Mouse (Mus musculus) heart, adult 2 months (tissue): ENCODE measurements around the gene Pygl. TPM values are rescaled to one million over a fixed set of nuclear protein-coding genes. Genes with fewer than 3 reads are reported as not detected.

Experiments used
- DNase-seq, 2 experiments: peaks; one replicate each; pipeline ENCODE4 v3.0.0; 2021
- H3K27ac ChIP-seq: fragments of 200-600 bp; 2 replicates; pipeline ENCODE4 v1.8.1; 2022
- H3K27me3 ChIP-seq: fragments of 200-500 bp; 2 replicates; pipeline ENCODE4 v1.6.1; 2012; ENCODE audit warnings: mild to moderate bottlenecking, low read length, inconsistent platforms, mixed read lengths; ENCODE audit not compliant: control insufficient read depth, insufficient read depth
- H3K36me3 ChIP-seq: fragments of 200-500 bp; 2 replicates; pipeline ENCODE4 v1.6.1; 2012; ENCODE audit warnings: low read length, inconsistent platforms; ENCODE audit not compliant: control insufficient read depth, insufficient read depth
- H3K4me1 ChIP-seq: fragments of 200-500 bp; 2 replicates; pipeline ENCODE4 v1.6.1; 2011; ENCODE audit warnings: low read length; ENCODE audit not compliant: control insufficient read depth, insufficient read depth
- H3K4me3 ChIP-seq: fragments of 200-600 bp; 2 replicates; pipeline ENCODE4 v1.8.1; 2022
- H3K79me2 ChIP-seq: fragments of 200-500 bp; replicated peaks from 2 replicates; pipeline ENCODE4 v1.6.1; 2012; ENCODE audit warnings: mild to moderate bottlenecking, inconsistent platforms, low read length, moderate library complexity, mixed read lengths; ENCODE audit not compliant: control insufficient read depth, insufficient read depth
- H3K9ac ChIP-seq: fragments of 200-500 bp; 2 replicates; pipeline ENCODE4 v1.6.1; 2012; ENCODE audit warnings: low read depth, mild to moderate bottlenecking, control low read depth, inconsistent platforms, low read length, mixed read lengths
- CTCF ChIP-seq: fragments of 200-600 bp; IDR thresholded peaks from 2 replicates; pipeline ENCODE4 v1.8.1; 2022; ENCODE audit warnings: antibody characterized with exemption, mild to moderate bottlenecking, moderate library complexity
- EP300 ChIP-seq: fragments of 200-500 bp; IDR thresholded peaks from 2 replicates; pipeline ENCODE4 v1.6.1; 2011; ENCODE audit warnings: low read depth, low read length, control low read depth; ENCODE audit not compliant: insufficient read depth
- POLR2A ChIP-seq: fragments of 200-500 bp; IDR thresholded peaks from 2 replicates; pipeline ENCODE4 v1.6.1; 2011; ENCODE audit warnings: mild to moderate bottlenecking, low read depth, low read length, control low read depth; ENCODE audit not compliant: insufficient read depth
- WGBS: fragments of 180-500 bp; shearing (Covaris S2); methylation state at CpG from one replicate; pipeline ENCODE4 v1.1.7; 2018; 5-methylcytosine and 5-hydroxymethylcytosine counted together
- intact Hi-C: fragments of 180-260 bp; cut with DNase I; formaldehyde crosslinking; loops from one replicate; pipeline ENCODE4 v1.15.1; 2025
- polyA plus RNA-seq: library from polyadenylated mRNA; depleted of rRNA; stranded (reverse); fragments of >200 nt; gene quantifications from 2 replicates; pipeline ENCODE4 v1.2.3, GENCODE M21; 2012
- total RNA-seq, 2 experiments: library from RNA; stranded (reverse); gene quantifications; 2 replicates each; pipeline ENCODE4 v1.2.3; 2021

Pygl gene
- total and polyA plus RNA-seq, 3 experiments: 4.5 to 15.3 (median 4.6) TPM

- H3K27me3 ChIP-seq: no peaks in the 10 kb centered on the region
- H3K36me3 ChIP-seq: no peaks in the 10 kb centered on the region
- no peak for TF ChIP-seq EP300
- no peak for TF ChIP-seq CTCF
- TF ChIP-seq POLR2A: no peak
- peak in 1 of 2 experiments; percentile 28 for DNase-seq
- peak overlapping the region; percentile 59 for H3K27ac ChIP-seq
- WGBS: 24% methylated on average over 8 of the region's 8 CpGs
- H3K79me2 ChIP-seq: no peaks in the 10 kb centered on the region
- intact Hi-C loops: no loop called here
- H3K9ac ChIP-seq: no peak overlapping the region
- no peak overlapping the region for H3K4me3 ChIP-seq
- H3K4me1 ChIP-seq: no peaks in the 10 kb centered on the region
Measured at GRCm38 (mm10) chr12:70266494-70266931, 35.2 kb upstream of the Pygl start.

GRCm38 (mm10) chr12:70263721-70264120 lies 32.4 kb upstream of the Pygl start:
- no peak overlapping the region for H3K27ac ChIP-seq
- 88% methylated on average over 7 of the region's 7 CpGs for WGBS
- H3K4me3 ChIP-seq: no peak overlapping the region
- H3K36me3 ChIP-seq: no peaks in the 10 kb centered on the region
- H3K27me3 ChIP-seq: no peaks in the 10 kb centered on the region
- no peaks in the 10 kb centered on the region for H3K79me2 ChIP-seq
- no peak for DNase-seq
- intact Hi-C loops: no loop called here
- no peak overlapping the region for H3K9ac ChIP-seq
- no peaks in the 10 kb centered on the region for H3K4me1 ChIP-seq
- TF ChIP-seq EP300 (no peak), CTCF (no peak), POLR2A (no peak)

DNA sequence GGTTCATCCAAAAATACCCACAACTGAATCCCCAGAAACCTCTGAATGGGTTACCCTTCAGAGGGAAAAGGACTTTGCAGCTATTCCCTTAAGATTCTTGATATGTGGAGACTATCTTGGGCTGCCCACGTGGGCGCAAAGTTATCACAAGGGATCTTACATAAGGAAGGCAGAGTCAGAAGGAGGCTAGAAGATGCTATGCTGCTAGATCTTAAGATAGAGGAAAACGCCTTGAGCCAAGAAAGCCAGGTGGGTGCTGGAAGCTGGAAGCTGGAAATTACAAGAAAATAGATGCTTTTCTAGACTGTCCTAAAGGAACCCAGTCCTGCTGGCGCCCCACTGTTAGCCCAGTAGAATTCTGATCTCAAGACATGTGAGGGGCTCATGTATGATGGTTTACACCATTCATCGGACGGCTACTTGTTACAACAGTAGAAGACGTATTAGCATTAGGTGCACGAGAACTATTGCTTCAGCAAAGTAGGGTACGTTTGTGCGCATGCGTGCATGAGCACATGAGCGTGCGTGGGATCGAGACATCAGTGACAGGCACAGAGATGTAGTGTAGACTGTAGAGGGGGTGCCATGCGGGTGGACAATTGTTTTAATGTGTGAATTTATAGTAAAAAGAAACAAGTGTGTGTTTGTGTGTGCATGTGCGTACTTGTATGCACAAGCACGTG lies 31.1 kb upstream of the Pygl start:
- Histone ChIP-seq H3K79me2 (no peaks in the 10 kb centered on the region), H3K4me1 (no peaks in the 10 kb centered on the region), H3K27me3 (no peaks in the 10 kb centered on the region), H3K27ac (no peak overlapping the region), H3K9ac (no peak overlapping the region), H3K4me3 (no peak overlapping the region), H3K36me3 (no peaks in the 10 kb centered on the region)
- intact Hi-C loops: no loop called here
- no peak for TF ChIP-seq POLR2A
- TF ChIP-seq EP300: no peak
- TF ChIP-seq CTCF: no peak
- DNase-seq: no peak
- WGBS: 91% methylated on average over 17 of the region's 17 CpGs

DNA sequence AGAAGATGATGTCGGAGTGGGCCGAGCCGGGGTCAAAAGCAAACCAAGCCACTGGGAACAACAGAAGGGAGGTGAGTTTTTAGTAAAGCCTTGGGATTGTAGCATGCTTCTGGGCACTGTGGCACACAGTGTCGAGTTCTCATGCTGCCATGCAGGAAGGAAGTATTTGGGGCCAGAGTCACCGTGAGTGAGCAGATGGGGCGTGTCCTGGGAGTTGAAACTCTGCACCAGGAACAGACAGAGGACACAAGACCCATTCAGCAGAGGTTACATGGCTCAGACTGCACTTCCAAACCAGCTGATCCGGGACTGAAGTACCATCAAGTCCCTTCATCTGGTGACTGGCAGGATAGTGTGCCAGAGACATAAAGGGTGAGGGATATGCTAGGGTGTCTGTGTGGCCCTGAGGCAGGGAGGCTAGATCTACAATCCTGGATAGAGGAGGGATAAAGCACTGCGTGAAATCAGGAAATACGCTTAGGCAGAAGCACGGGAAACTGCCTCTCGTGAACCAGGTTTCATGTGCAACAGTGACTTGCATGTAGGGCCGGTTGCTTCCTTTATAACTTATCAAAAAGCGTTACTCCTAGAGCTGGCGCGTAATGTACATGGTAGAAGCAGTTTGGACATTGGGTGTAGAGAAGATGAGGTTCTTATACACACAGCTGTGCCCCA lies 20.1 kb upstream of the Pygl start:
- TF ChIP-seq EP300: no peak
- no peak for DNase-seq
- Histone ChIP-seq H3K4me1 (0 out of 2 replicates have a peak, but pooled peaks cover 2% of the 10 kb centered on the region), H3K4me3 (no peak overlapping the region), H3K79me2 (no peaks in the 10 kb centered on the region), H3K27me3 (no peaks in the 10 kb centered on the region), H3K27ac (no peak overlapping the region), H3K9ac (no peak overlapping the region), H3K36me3 (no peaks in the 10 kb centered on the region)
- intact Hi-C loops: no loop called here
- 68% methylated on average over 15 of the region's 15 CpGs for WGBS

DNA sequence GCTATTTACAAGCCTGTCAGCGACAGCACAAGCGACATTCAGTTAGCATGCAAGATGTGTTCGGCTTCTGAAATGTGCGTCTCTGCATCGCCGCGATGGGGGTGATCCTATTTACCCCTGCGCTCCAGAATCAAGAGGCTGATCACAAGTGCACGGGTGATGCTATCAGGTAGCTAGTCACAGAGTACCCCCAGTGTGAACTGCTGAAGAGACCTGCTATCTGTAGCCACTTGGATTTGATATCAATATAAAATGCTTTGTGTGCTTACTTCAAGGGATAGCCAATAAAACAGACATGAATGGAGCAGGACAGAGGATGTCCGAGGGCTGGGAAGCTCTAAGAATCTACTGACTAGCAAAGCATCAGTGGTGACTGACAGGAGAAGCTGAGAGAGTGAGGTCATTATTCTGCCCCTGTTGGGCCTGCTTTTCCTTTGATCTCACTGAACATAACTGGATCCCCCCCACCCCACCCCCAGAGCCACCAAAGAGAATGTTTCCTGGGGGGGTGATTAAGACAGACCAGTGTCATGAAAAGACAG lies 18.4 kb upstream of the Pygl start:
- Histone ChIP-seq H3K4me1 (0 out of 2 replicates have a peak, but pooled peaks cover 2% of the 10 kb centered on the region), H3K36me3 (no peaks in the 10 kb centered on the region), H3K9ac (no peak overlapping the region), H3K27ac (no peak overlapping the region), H3K79me2 (no peaks in the 10 kb centered on the region), H3K27me3 (no peaks in the 10 kb centered on the region), H3K4me3 (no peak overlapping the region)
- intact Hi-C loops: no loop called here
- 87% methylated on average over 10 of the region's 10 CpGs for WGBS
- TF ChIP-seq CTCF (no peak), POLR2A (no peak), EP300 (no peak)
- DNase-seq: no peak

DNA sequence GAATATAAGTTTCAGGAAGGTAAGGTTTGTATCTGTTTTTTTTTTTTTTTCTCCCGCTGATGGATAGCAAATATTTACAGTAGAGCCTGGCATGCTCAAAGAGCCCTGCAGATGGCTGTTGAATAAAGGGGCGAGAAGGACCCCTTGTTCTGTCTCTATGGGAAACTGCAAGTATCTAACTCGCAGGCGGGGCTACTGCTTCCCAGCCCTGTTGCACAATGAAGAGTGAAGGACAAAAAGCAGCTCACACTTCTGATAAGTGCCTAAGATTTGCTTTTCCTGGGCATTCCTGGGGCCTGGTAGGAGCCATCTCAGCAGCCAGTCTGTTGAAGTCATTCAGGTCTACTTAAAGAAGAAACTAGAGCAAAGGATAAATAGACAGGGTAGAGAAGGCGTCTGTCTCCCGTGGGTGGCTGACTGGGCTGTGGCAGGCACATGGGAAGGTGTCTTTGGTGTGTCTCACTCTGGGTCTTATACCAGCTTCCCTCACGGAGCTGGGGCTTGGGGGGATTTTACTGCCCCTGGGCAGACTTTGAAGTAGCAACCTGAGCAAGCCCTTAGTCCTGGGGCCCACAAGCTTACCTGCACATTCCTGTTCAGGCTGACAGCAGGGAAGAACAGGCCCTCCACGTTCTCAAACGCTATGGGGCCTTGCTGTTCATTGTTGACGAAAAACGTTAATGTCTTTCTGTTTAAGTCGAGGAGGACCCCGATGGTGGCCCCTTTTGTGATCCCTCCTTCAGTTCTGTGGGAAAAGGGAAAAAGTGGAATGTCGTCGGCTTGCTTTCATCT lies 16.6 kb upstream of the Pygl start:
- TF ChIP-seq POLR2A (no peak), EP300 (no peak), CTCF (no peak)
- Histone ChIP-seq H3K27me3 (no peaks in the 10 kb centered on the region), H3K79me2 (no peaks in the 10 kb centered on the region), H3K9ac (no peak overlapping the region), H3K36me3 (no peaks in the 10 kb centered on the region), H3K4me1 (no peaks in the 10 kb centered on the region), H3K4me3 (no peak overlapping the region), H3K27ac (no peak overlapping the region)
- 68% methylated on average over 15 of the region's 15 CpGs for WGBS
- intact Hi-C loops: no loop called here
- no peak for DNase-seq
